Mouse (Mus musculus): Measurements from ENCODE around the gene Fancg. TPM values are rescaled to one million over a fixed set of nuclear protein-coding genes. Genes with fewer than 3 reads are reported as not detected.
A peak's percentile ranks its signal among the peaks of the same experiment; 100 is the strongest.

Gene Fancg
- total RNA-seq (2021) = 1 to 10 TPM; 2.2 to 2.6 TPM
- long read RNA-seq, experiment 1, partial matches to known transcripts = 1 of 2 reads
- long read RNA-seq, experiment 1, other reads (novel, unspliced or antisense) = 1 of 2 reads
- long read RNA-seq, experiment 2, partial matches to known transcripts = 0 of 5 reads
- long read RNA-seq, experiment 2, other reads (novel, unspliced or antisense) = 3 of 5 reads

DNA sequence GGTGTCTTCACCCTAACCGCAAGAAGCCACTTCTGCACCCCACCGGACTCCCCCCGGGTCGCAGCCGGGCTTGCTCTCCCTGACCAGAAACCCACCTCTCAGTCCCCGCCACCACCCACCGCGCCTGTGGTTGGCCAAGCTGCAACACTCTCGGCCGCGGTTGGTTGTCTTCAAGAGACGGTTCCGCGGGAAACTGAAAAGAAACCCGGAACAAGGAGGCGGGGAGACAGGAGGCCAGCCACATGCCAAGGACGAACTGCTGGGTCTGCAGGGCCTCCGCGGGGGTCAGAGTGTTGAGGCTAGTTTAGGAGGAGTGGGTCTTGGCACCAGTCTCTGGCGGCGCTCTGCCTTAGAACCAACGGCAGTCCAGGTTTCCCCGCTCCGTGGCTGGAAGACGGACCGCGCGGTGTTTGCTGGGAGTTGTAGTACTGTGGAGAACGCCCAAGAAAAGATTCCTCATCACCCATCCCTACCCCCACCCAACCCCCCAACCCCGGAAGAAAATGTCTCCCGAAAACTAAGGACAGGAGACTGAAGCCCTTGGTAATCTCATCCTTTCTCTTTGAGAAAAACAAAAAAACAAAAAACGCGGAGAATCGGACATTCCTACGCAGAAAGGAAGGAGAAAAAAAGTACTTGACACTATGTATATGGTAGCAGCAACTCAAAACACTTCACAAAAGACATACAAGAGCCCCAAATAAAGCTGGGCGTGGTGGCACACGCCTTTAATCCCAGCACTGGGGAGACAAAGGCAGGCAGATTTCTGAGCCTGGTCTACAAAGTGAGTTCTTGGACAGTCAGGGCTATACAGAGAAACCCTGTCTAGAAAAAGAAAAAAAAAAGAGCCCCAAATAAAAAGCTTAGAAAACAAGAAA is at the start of gene Fancg:
Fancg (minus strand) TSS at position 346 of the 878 bp plus-strand sequence.
- DNase-seq = peak; percentile 81
- intact Hi-C loops (cut with DNase I; ENCODE audit: low total_unique reads) = no loop called here

DNA sequence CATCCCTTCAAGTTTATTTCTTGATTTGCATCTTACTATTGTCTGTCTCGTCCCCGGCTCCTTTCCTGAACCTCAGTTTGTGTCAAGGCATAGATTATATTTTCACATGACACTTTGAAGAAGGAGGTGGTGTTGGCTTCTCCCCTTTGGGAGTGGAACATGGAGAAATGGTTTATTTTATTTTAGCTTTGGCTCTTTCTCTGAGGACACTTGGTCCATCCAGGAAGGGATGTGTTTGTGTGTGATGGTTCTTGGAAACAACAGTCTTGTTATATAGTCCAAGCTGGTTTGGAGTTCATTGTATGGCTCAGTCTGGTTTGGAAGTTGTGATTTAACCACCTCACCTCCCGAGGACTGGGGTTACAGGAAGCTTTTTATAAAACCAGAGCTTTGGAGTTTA is 49.4 kb upstream of the Fancg start:
- intact Hi-C loops (cut with DNase I; ENCODE audit: low total_unique reads) = loop anchor here (5.0 to 10.0 kb wide), 2 partner anchors 48 to 365 kb away; partner anchors contain the start of gene Fam166b

DNA sequence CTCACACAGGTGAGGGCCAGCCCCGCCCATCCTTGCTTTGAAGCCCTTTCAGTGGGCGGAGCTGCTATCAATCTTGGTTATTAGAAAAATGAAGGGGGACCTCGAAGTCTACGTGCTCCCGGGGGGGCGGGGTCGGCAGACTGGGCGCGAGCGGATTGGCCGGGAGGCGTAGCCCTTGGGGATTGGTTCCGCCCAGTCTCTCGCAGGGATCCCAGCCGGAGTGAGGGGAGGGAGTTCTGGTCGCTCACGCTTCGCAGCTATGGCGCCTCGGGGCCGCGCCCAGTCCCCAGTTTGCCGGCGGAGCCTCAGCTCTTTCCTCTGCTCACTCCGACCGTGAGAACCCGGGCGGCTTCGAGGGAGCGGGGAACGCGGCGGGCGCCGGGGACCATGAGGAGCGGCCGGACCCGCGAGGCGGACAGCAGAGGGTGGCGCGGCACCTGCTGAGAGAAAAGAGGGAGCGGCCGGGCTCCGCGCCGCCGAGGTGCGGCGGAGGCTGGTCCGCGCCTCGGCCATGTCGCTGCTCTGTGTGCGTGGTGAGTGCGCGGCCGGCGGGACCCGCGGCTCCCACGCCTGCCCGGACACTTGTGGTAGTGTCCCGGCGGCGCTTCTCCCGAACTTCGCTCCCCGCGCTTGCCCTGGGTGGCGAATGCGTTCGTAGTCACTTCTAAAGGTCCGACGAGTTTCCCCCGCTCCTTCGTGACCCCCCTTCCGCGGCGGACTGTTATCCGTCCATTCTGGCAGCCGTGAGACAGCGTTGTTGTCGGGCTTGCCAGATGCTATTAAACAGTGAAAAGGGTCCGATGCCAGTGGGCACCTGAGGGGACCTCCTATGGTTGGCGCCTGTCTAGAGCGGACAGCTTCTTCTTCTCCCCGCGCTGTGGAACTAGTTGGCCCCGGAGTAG is 48.7 kb upstream of the Fancg start, which contains the start of gene Unc13b:
Unc13b (plus strand) TSS at position 201 of the 902 bp plus-strand sequence.
- peak; percentile 85 for DNase-seq
- intact Hi-C loops (cut with DNase I; ENCODE audit: low total_unique reads) = loop anchor here (5.0 to 10.0 kb wide), 2 partner anchors 48 to 366 kb away; partner anchors contain the start of gene Fam166b

More for the DNA sequence above, 49.4 kb upstream of the Fancg start:
- DNase-seq = no peak

DNA sequence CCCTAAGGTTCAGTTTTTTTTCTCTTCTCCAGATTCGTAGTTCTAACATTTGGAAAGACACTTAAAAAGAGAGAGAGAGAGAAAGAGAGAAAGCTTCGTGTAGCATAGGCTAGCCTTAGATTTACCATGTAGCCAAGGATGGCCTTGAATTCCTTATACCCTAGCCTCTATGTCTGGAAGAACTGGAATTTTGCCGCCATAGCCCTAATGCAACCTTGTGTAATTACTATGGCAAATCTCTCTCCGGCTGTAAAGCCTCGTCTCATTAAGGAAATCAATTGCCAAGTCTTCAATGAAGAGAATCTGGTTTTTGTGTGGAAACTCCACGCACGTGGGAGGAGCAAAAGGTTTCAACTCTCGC is 48.1 kb upstream of the Fancg start:
- intact Hi-C loops (cut with DNase I; ENCODE audit: low total_unique reads) = loop anchor here (5.0 to 10.0 kb wide), 2 partner anchors 49 to 366 kb away; partner anchors contain the start of gene Fam166b
- DNase-seq = no peak

DNA sequence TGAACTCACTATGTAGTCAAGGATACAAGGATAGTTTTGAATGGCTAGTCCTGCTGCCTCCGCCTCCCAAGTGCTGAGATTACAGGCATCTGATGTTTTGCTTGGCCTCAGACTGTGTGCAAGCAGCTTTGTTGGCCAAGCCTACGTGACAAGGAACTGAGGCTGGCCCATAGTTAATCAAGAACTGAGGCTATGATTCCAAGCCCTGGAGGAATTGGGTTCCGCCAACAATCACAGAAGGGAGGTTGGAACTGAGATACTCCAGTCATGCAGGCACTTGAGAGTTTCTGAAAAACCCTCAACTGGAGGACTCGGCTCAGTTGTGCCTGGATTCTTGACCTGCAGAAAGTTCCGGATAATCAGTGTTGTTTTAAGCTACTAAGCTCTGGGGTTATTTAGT is 47.3 kb upstream of the Fancg start:
- no peak for DNase-seq
- intact Hi-C loops (cut with DNase I; ENCODE audit: low total_unique reads) = loop anchor here (5.0 to 10.0 kb wide), 2 partner anchors 50 to 367 kb away; partner anchors contain the start of gene Fam166b

DNA sequence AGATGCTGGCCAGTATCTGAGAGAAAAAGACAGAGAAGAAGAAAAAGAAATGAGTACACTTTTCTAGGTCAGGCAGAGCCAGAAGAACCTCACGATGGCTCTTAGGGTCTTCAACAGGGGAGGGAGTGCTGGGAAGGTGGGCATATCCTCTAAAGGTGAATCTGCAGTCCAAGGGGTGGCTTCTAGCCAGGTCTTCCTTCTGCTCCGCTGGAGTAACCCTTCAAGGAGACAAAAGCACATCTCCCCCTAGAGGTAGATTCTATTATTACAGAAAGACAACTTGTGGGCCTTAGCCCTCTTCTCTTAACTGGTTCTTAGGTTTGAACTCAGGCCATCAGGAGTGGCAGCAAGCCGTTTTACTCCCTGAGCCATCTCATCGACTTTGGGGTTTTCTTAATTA is 42.3 kb upstream of the Fancg start:
- intact Hi-C loops (cut with DNase I; ENCODE audit: low total_unique reads) = loop anchor here (10.0 kb wide), 1 partner anchor 372 kb away; the partner anchor contains the start of gene Fam166b
- no peak for DNase-seq

DNA sequence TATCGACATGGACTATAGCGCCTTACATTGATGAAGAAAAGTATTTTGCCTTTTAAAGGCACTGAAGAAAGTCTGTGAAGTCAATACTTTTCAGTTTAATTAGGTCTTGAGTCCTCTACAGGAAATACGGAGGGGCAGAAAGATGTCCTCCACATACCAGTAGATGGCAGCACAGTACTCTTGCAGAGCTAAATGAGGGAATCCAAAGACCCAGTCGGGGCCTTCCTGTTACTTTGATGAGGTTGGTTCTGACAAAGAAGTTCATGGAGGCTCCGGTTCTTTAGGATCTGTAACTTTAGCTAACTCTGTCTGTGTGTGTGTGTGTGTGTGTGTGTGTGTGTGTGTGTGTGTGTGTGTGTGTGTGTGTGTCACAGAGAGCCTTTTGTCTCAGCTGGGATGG is 36.9 kb upstream of the Fancg start:
- intact Hi-C loops (cut with DNase I; ENCODE audit: low total_unique reads) = loop anchor here (5.0 kb wide), 1 partner anchor 65 kb away; no protein-coding TSS in a partner anchor
- peak; percentile 74 for DNase-seq

DNA sequence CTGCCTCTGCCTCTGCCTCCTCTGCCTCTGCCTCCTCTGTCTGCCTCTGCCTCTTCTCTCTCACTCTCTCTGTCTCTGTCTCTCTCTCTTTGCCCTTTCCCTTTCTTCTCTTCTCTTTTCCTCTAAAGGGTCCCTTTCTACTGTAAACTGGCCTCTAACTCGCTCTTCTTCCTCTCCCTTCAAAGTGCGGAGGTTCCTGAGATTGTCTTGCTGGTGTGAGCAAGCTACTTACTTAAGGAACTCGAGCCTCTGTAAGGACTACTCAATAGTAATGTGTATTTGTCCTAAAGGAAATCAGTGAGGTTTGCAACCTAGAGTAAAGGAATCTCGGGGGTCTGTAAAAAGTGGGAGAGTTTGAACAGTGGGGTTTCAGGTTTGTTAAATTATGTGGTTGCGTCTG is 36.3 kb upstream of the Fancg start:
- intact Hi-C loops (cut with DNase I; ENCODE audit: low total_unique reads) = loop anchor here (5.0 kb wide), 1 partner anchor 66 kb away; no protein-coding TSS in a partner anchor
- DNase-seq = no peak

DNA sequence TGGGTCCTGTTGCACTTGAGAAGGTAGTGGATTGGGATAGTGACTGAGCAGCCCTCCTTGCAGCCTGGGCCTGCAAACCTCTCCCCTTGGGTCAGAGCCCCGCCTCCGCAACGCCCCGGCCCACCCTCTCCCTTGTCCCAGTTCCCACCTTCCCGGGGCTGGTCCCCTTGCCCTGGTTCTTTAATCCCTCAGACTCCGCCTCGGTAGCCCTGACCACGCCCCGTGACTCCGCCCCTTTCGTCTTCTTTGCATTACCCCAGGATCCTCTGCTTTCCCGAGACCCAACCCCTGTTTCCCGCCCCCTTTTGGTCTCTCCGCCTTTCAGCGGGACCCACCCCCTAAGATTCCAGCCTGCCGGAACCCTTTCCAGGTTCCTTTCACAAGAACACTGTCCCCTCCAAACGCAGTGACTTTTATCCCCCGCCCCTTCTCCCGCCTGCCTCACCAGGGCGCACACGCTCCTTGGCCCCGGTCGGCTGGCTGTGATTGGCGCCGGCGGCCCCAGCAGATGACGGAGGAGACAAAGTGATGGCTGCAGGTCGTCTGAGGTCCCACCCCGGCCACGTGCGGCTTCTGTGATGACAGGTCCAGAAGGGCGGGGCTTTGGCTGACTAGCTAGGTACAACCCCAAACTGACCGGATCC is 35.5 kb upstream of the Fancg start, which contains the start of gene Fam214b:
Fam214b (minus strand) TSS at position 562 of the 644 bp plus-strand sequence.
- peak; percentile 98 for DNase-seq
- intact Hi-C loops (cut with DNase I; ENCODE audit: low total_unique reads) = loop anchor here (5.0 kb wide), 1 partner anchor 67 kb away; no protein-coding TSS in a partner anchor

DNA sequence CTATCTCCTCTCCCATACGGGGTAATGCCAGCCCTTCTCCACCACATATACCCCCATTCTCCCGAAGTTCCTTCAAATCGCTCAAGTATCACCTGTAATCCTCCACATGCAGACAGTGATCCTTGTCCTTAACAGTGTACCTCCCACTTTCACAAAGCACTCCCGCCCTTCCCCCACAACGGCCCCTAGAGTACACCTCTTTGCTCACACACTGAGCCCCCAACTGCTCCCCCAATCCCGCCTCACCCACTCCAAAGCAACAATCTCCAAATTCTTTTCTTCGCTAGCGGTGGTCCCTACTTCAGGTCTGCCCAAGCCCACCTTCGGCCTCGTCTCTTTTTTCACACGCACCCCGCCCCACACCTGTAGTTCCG is 35.0 kb upstream of the Fancg start:
- intact Hi-C loops (cut with DNase I; ENCODE audit: low total_unique reads) = loop anchor here (5.0 kb wide), 1 partner anchor 67 kb away; no protein-coding TSS in a partner anchor
- DNase-seq = peak; percentile 29

DNA sequence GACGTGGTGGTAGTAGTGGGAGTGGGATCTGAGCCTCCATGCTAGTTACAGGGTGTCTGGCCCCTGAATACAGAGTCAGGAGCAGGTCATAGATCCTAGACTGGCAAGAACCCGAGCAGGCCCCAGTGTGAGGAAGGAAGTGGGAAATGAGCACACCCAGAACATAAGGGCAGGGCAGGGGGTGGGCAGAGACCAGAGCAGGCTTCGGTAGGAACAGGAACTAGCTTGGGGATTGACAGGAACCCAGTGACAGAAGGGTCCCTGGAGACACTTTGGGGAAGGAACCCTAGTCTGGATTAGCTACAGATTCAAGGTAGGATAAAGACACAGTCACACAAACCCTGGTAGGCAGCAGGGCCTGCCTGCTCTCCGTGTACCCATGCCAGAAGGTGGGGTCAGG is 34.4 kb upstream of the Fancg start:
- DNase-seq = no peak
- intact Hi-C loops (cut with DNase I; ENCODE audit: low total_unique reads) = loop anchor here (5.0 kb wide), 1 partner anchor 68 kb away; no protein-coding TSS in a partner anchor

DNA sequence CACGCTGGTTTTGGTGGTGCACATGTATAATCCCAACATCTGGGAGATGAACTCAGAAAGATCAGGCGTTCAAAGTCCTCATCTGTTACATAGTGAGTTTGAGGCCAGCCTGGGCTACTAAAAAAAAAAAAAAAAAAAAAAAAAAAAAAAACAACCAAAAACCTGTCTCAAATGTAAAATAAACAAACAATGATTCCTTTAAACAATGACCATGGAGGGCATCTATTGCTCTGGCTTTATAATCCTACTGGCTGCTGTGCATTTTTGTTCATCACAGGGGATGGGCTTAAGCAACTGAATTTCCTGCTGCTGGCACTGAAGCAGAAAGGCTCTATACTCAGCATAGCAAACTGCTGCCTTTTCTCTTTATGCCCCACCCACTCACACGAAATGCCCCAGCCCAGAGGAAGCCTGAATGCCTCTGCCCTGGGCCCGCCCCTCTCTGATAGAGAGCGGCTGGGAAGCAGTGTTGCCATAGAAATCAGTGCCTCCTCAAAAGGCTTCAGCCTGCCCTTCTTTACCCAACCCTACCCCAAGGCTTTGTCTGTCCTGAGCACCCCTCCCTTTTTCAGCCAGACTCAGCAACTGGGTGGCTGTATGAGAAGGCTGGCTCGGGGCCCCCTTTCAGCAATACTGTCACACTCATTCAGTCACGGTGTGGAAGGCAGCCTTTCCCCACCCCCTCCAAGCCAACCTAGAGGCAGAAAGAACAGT is 33.5 kb upstream of the Fancg start:
- DNase-seq = peak; percentile 50
- intact Hi-C loops (cut with DNase I; ENCODE audit: low total_unique reads) = no loop called here

DNA sequence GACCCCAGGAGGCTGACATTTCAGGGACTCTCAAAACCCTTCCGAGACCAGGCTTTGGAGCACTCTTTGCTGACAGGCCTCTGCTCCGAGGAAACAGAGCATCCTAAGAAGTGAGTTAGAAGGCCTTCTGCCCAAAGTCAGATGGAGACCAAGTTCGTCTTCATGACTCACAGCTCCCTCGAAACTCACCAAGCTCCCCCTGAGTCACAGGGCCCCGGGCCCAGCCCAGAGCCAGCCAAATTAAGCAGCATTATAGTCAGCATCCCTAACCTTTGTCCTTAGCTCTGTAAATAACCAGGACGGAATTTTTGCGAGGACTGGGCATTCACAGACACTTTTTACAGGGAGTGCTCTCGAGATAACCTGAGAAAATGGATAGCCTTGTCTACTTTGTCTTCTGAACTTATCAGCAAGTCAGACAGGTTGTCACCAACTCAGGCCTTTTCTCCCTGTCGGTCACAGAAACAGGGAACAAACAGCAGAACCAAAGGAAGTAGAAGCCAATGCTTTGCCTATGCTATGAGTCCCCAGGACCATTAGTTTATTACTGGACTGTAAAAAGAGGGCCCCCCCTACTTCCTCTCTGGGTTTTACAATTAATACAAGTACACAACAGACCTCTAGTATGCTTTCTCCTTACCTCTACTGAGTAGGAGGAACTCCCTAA is 30.7 kb upstream of the Fancg start:
- intact Hi-C loops (cut with DNase I; ENCODE audit: low total_unique reads) = no loop called here
- DNase-seq = no peak

DNA sequence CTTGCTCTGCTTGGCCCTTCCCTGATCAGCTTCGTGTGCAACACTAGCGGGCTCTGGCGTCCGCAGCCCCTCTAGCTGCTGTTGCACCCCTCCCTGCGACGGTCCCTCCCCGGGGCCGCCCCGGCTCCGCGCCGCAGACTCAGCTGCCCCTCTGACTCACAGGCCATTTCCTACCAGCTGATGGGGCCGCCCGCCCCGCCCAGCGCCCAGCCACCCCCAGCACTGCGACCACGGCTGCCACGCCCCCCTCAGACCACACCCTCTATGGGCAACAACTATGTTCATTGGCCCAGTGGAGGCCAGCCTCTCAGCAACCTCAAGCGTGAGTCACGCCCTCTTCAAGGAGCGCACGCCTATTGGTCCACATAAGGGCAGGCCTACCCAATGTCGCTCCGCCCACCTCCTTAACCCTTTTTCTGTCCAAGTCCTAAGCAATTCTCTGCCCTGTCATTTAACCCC is 29.8 kb upstream of the Fancg start:
- intact Hi-C loops (cut with DNase I; ENCODE audit: low total_unique reads) = no loop called here
- DNase-seq = peak; percentile 98

DNA sequence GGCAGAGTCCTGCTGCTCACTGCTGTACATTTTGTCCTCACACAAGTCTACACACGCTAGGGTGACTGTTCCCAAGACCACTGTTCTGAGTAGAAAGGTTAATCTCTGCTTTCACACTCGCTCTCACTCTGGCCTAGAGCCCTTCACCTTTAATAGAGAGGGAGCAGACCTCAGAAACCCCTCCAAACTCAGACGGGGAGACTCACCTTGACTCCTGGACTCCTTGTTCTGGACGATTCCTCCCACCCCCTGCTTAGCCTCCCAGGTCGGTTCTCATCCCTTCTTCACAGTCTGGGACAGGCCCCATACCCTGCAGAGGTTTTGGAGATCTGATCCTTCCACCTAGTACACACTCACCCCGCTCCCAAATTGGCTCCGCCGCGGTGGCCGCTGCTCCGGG is 29.3 kb upstream of the Fancg start:
- no peak for DNase-seq
- intact Hi-C loops (cut with DNase I; ENCODE audit: low total_unique reads) = no loop called here

DNA sequence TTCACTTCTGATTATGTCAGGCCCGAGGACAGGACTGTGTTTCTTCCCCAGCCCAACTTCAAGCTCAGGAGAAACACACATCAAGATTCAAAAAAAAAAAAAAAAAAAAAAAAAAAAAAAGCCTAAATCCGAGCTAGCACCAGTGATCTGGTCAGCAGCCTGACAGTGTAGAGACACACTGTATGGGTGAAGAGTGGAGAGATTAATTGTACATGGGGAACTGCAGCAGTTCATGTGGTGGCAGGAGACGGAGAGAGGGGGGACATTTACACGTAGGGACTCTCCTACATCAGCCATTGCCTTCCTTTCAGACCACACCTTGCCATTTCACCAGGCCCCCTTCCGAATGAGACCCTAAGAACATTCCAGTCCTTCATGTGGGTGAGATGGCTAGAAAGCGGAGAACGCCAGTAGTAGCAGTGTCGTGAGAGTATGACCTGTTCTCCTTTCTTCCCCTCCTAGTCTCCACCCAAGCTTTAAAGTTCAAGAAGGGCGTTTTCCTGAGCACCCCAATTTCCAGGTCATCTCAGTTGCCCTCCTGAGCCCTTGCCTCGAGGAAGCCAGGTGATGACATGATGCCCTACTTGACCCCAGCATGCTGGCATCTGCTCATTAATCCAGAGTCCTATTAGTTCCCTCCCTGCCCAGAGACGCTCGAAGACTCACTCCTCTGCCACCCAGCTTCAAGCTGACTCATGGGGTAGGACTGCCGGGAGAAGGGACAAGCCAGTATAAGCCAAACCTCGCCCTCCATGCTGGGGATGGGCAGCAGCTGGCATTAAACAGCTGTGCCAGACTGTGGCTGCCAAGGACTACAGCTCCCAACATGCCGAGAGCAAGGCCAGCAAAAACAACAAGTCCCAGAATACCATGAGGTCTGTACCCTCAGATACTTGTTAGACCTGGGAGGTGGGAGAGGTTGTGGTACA is 28.5 kb upstream of the Fancg start:
- intact Hi-C loops (cut with DNase I; ENCODE audit: low total_unique reads) = no loop called here
- peak; percentile 72 for DNase-seq
